ENCODE assay signal across 10 mouse cellular contexts in genomic region chr13:51753168-51753465, GRCm38 (mm10). TPM values are rescaled to one million over a fixed set of nuclear protein-coding genes. Genes with fewer than 3 reads are reported as not detected.
A peak's percentile ranks its signal among the peaks of the same experiment; 100 is the strongest.
DNase-seq lines count a peak whose midpoint lies in the region; ATAC-seq lines count a peak whose summit lies in the region.
"Had no signal": no experiment of that assay in that cellular context is flagged by ENCODE, and none has a peak within 500 bp of the region (broad histone marks: within the 10 kb centered on the region; RNA-seq: fewer than 3 reads in every experiment).

No protein-coding gene starts in this region.

- H3K9ac ChIP-seq in liver, embryonic 15.5 days: no peak overlapping the region
- H3K9ac ChIP-seq in neural tube, embryonic 12.5 days: no peak overlapping the region
- H3K9ac ChIP-seq: limb, embryonic 13.5 days had no signal

- H3K4me2 ChIP-seq in liver, embryonic 15.5 days: no peak overlapping the region
- no peak overlapping the region for H3K4me2 ChIP-seq in neural tube, embryonic 12.5 days (replicated peaks)
- H3K4me2 ChIP-seq: limb, embryonic 13.5 days had no signal

- H3K4me1 ChIP-seq in liver, embryonic 15.5 days (replicated peaks): peaks cover 85% of the 10 kb centered on the region
- H3K4me1 ChIP-seq in hindbrain, embryonic 10.5 days (replicated peaks): peaks cover 75% of the 10 kb centered on the region
- H3K4me1 ChIP-seq in neural tube, embryonic 12.5 days: peaks cover 31% of the 10 kb centered on the region

- ATAC-seq in liver, embryonic 15.5 days (ENCODE audit: insufficient read depth): no peak
- ATAC-seq in neural tube, embryonic 12.5 days (ENCODE audit: low FRiP score, low read depth): peak; percentile 25
- ATAC-seq: intestine, postnatal 0 days had no signal

- no peaks in the 10 kb centered on the region for H3K27me3 ChIP-seq in liver, embryonic 15.5 days
- no peaks in the 10 kb centered on the region for H3K27me3 ChIP-seq in hindbrain, embryonic 10.5 days (ENCODE audit: insufficient read depth, poor library complexity, severe bottlenecking)
- no peaks in the 10 kb centered on the region for H3K27me3 ChIP-seq in neural tube, embryonic 12.5 days (replicated peaks)
- H3K27me3 ChIP-seq: limb, embryonic 13.5 days had no signal

- 69% methylated on average over 6 of the region's 6 CpGs for WGBS in liver, embryonic 15.5 days (ENCODE audit: insufficient replicate concordance)
- WGBS in hindbrain, embryonic 10.5 days: 17% methylated on average over 6 of the region's 6 CpGs
- WGBS in neural tube, embryonic 12.5 days: 19% methylated on average over 6 of the region's 6 CpGs

- H3K4me3 ChIP-seq in liver, embryonic 15.5 days (replicated peaks): no peak overlapping the region
- H3K4me3 ChIP-seq in hindbrain, embryonic 10.5 days: no peak overlapping the region
- H3K4me3 ChIP-seq in neural tube, embryonic 12.5 days: no peak overlapping the region
- H3K4me3 ChIP-seq: limb, embryonic 13.5 days had no signal

- 0 out of 2 replicates have a peak overlapping the region, but pooled peaks have one; percentile 31 for H3K27ac ChIP-seq in liver, embryonic 15.5 days (replicated peaks)
- H3K27ac ChIP-seq in hindbrain, embryonic 10.5 days: peak overlapping the region; percentile 78
- no peak overlapping the region for H3K27ac ChIP-seq in neural tube, embryonic 12.5 days
- H3K27ac ChIP-seq: limb, embryonic 13.5 days had no signal

- DNase-seq in embryo, embryonic 10 days (ENCODE audit: low spot score): peak; percentile 33
- DNase-seq in embryo, embryonic 11 days: no peak
- no peak for DNase-seq in liver
- no peak for DNase-seq in hindbrain, embryonic 10.5 days (ENCODE audit: low spot score)
- DNase-seq in ovary, postnatal 14 days (ENCODE audit: low spot score): no peak
- no peak for DNase-seq in right cerebral cortex, postnatal 14 days

- no peaks in the 10 kb centered on the region for H3K36me3 ChIP-seq in liver, embryonic 15.5 days (replicated peaks)
- no peaks in the 10 kb centered on the region for H3K36me3 ChIP-seq in hindbrain, embryonic 10.5 days
- H3K36me3 ChIP-seq in neural tube, embryonic 12.5 days: no peaks in the 10 kb centered on the region
- H3K36me3 ChIP-seq: limb, embryonic 13.5 days had no signal

- H3K9me3 ChIP-seq in liver, embryonic 15.5 days (replicated peaks): no peaks in the 10 kb centered on the region
- no peaks in the 10 kb centered on the region for H3K9me3 ChIP-seq in hindbrain, embryonic 10.5 days
- no peaks in the 10 kb centered on the region for H3K9me3 ChIP-seq in neural tube, embryonic 12.5 days
- H3K9me3 ChIP-seq: limb, embryonic 13.5 days had no signal

RNA-seq across cellular contexts. Expression of gene Sema4d, which starts 40.4 kb away (rescaled TPM):
- polyA plus RNA-seq in liver, embryonic 15.5 days (2015; fragmentation: Nextera tagmentation; extraction: Ambion mirVana): 3.8 and 4.6 TPM in 2 replicates
- 5.9 and 7.5 TPM in 2 replicates for polyA plus RNA-seq in hindbrain, embryonic 10.5 days (2016; fragmentation: Nextera tagmentation; extraction: Ambion mirVana)
- polyA plus RNA-seq in neural tube, embryonic 12.5 days (2016; fragmentation: Nextera tagmentation; extraction: Ambion mirVana): 8.5 and 9.9 TPM in 2 replicates
